ENCODE assay signal across 8 mouse cellular contexts in the genomic region with DNA sequence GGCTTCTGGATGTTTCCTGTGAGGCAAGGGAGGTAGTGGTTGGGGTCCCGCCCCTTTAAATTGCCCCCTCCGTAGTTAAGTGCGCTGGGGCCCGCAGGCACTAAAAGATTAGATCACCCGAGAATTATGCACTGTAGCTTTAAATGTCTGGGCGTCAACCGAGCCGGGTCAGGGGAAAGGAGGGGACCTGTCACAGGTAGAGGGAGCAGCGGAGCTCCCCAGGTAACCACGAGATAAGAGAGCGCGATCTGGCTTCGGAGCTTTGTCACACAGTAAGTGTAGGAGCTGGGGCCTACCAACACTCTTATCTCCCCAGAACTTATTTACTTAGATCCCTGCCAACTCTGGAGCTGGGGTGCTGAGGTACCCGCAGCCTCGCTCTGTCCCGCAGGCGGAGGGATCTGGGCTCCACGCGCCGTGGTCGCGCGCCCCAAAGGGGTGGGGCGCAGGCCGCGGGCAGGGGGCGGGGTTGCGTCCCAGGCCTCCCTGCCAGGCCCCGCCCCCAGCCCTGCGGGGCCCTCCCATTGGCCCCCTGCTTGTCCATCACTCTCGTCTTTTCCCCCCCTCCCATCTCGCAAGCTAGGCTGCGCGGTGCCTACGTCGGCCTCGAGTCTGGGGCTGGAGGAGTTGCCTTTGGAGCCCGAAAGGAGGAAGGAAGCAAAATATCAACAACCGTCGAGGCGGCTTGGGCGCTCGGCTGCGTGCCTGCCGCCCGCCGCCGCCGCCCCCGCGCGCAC. TPM values are rescaled to one million over a fixed set of nuclear protein-coding genes. Genes with fewer than 3 reads are reported as not detected.
DNase-seq lines count a peak whose midpoint lies in the region; ATAC-seq lines count a peak whose summit lies in the region.

A gene (plus strand): TSS at position 586 of the 737 bp plus-strand sequence.

- H3K4me1 ChIP-seq in heart, embryonic 14.5 days (ENCODE audit: control insufficient read depth in 2 of 2, insufficient read depth in 2 of 2, low read length in 2 of 2) = peaks cover 50 to 66% of the 10 kb centered on the region in 2 experiments
- peaks cover 95% of the 10 kb centered on the region for H3K4me1 ChIP-seq in liver, embryonic 13.5 days (replicated peaks)
- H3K4me1 ChIP-seq in stomach, embryonic 16.5 days (ENCODE audit: control insufficient read depth, insufficient read depth, low read length) = peaks cover 67% of the 10 kb centered on the region

- H3K4me3 ChIP-seq in heart, embryonic 14.5 days (ENCODE audit: control insufficient read depth in 1 of 2, insufficient read depth in 1 of 2, low read depth in 1 of 2, low read length in 2 of 2) = peak within 1 kb of the TSS; percentile 65 to 98
- peak within 1 kb of the TSS; percentile 86 for H3K4me3 ChIP-seq in liver, embryonic 13.5 days (replicated peaks)
- peak within 1 kb of the TSS; percentile 90 for H3K4me3 ChIP-seq in stomach, embryonic 16.5 days (replicated peaks; ENCODE audit: low read length)

- DNase-seq in c-Kit-negative CD71-positive TER-119-positive erythroid progenitor cells, embryonic 14.5 days (ENCODE audit: low read depth, low spot score) = peak; percentile 88
- DNase-seq in fibroblast of lung, adult 2 months (ENCODE audit: low read depth) = peak; percentile 90
- peak; percentile 98 for DNase-seq in kidney, postnatal 14 days
- peak; percentile 92 for DNase-seq in liver, embryonic 13.5 days
- DNase-seq in neural tube, embryonic 10.5 days (ENCODE audit: extremely low spot score, low spot score) = peak; percentile 92

- H3K27me3 ChIP-seq in heart, embryonic 14.5 days (ENCODE audit: control insufficient read depth, insufficient read depth, low read length) = no peaks in the 10 kb centered on the region
- H3K27me3 ChIP-seq in liver, embryonic 13.5 days = no peaks in the 10 kb centered on the region
- H3K27me3 ChIP-seq in stomach, embryonic 16.5 days (ENCODE audit: control insufficient read depth, insufficient read depth, low read length) = no peaks in the 10 kb centered on the region

- WGBS in heart, embryonic 14.5 days = under 1% methylated on average over 51 of the region's 52 CpGs
- under 1% methylated on average over 51 of the region's 52 CpGs for WGBS in liver, embryonic 13.5 days (ENCODE audit: insufficient replicate concordance)
- under 1% methylated on average over 52 of the region's 52 CpGs for WGBS in stomach, embryonic 16.5 days

- H3K4me2 ChIP-seq in heart, embryonic 14.5 days (ENCODE audit: low read length) = peak within 1 kb of the TSS; percentile 74
- H3K4me2 ChIP-seq in liver, embryonic 13.5 days = peak within 1 kb of the TSS; percentile 99
- H3K4me2 ChIP-seq in stomach, embryonic 16.5 days (ENCODE audit: low read depth, low read length) = peak within 1 kb of the TSS; percentile 95

- peak; percentile 61 for ATAC-seq in CD4-positive, CD25-positive, alpha-beta regulatory T cell, adult 4 months
- ATAC-seq in heart, embryonic 14.5 days (ENCODE audit: insufficient number of reproducible peaks, insufficient read depth, low FRiP score, low read depth) = peak; percentile 82
- peak; percentile 82 for ATAC-seq in liver, embryonic 13.5 days (ENCODE audit: low read depth)
- ATAC-seq in stomach, embryonic 16.5 days (ENCODE audit: insufficient read depth, low FRiP score) = peak; percentile 89

- no peaks in the 10 kb centered on the region for H3K9me3 ChIP-seq in heart, embryonic 14.5 days (ENCODE audit: control insufficient read depth, low read length)
- H3K9me3 ChIP-seq in liver, embryonic 13.5 days (replicated peaks) = no peaks in the 10 kb centered on the region
- H3K9me3 ChIP-seq in stomach, embryonic 16.5 days (replicated peaks; ENCODE audit: control insufficient read depth, low read length) = no peaks in the 10 kb centered on the region

- peak within 1 kb of the TSS; percentile 99 to 100 for H3K27ac ChIP-seq in heart, embryonic 14.5 days (replicated peaks in 1 of 2; ENCODE audit: control insufficient read depth in 1 of 2, insufficient read depth in 1 of 2, low read depth in 2 of 2, low read length in 2 of 2)
- peak within 1 kb of the TSS; percentile 97 for H3K27ac ChIP-seq in liver, embryonic 13.5 days
- peak within 1 kb of the TSS; percentile 99 for H3K27ac ChIP-seq in stomach, embryonic 16.5 days (ENCODE audit: low read length)

- peaks cover 7% of the 10 kb centered on the region for H3K36me3 ChIP-seq in heart, embryonic 14.5 days (ENCODE audit: control insufficient read depth, insufficient read depth, low read length)
- 0 out of 2 replicates have a peak, but pooled peaks cover 6% of the 10 kb centered on the region for H3K36me3 ChIP-seq in liver, embryonic 13.5 days
- H3K36me3 ChIP-seq in stomach, embryonic 16.5 days (ENCODE audit: control insufficient read depth, insufficient read depth, low read length) = no peaks in the 10 kb centered on the region

- H3K9ac ChIP-seq in heart, embryonic 14.5 days (ENCODE audit: low read length) = peak within 1 kb of the TSS; percentile 100
- peak within 1 kb of the TSS; percentile 90 for H3K9ac ChIP-seq in liver, embryonic 13.5 days
- peak within 1 kb of the TSS; percentile 95 for H3K9ac ChIP-seq in stomach, embryonic 16.5 days (ENCODE audit: low read length)

RNA-seq across cellular contexts. Expression of the gene that starts here (rescaled TPM):
- polyA plus RNA-seq in CD4-positive, CD25-positive, alpha-beta regulatory T cell, adult 4 months (2017; shearing (Covaris generic)) = 10 to 100 TPM; 30.9 to 36.1 TPM
- 52.1 and 52.7 TPM in 2 replicates for polyA plus RNA-seq in heart, embryonic 14.5 days (2014; fragmentation: Nextera tagmentation; extraction: Ambion mirVana)
- 5.5 and 7.5 TPM in 2 replicates for polyA plus RNA-seq in liver, embryonic 13.5 days (2015; fragmentation: Nextera tagmentation; extraction: Ambion mirVana)
- polyA plus RNA-seq in stomach, embryonic 16.5 days (2015; fragmentation: Nextera tagmentation; extraction: Ambion mirVana) = 15.4 and 18.2 TPM in 2 replicates

Comparison
In these comparisons a context has a peak if more than half of its experiments do, and no peak if none do; other contexts are left out.
1. Peak in every context shown above with its lines: DNase-seq, ATAC-seq, H3K4me3 ChIP-seq and H3K27ac ChIP-seq.